Mouse (Mus musculus): ENCODE results near the gene Nme1. TPM values are rescaled to one million over a fixed set of nuclear protein-coding genes. Genes with fewer than 3 reads are reported as not detected.
"Not testable (repeated sequence)": the region's sequence is repeated elsewhere in the genome, so short reads cannot be mapped to it uniquely, and the experiment has no call there.

Nme1 gene
- total RNA-seq, 4 experiments from 2014 or later = 87.0 to 108 (median 92.1) TPM

DNA sequence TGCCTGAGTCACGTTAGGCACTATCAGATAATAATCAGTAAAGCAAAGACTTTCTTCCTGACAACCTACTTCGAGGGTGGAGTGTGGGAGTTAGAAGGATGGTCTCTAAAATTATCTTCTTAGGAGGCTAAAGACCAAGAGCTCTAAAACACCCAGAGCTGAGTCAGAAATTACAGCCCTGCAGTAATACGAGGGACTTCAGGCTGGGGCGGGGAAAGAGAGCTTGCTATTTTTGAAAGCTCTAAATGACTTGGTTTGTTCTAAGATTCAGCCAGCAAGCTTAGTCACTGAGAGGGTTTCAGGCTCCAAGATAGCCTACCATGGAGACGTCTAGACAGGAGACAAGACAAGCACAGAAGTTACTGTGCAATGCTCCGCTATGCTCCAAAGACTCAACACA is 2.9 kb downstream of the Nme1 start:
- no peak for DNase-seq (ENCODE audit: low spot score in 2 of 2)

- no peak for DNase-seq (ENCODE audit: low spot score in 2 of 2)
Observed at GRCm38 (mm10) chr11:93963013-93963412, 5.3 kb downstream of the Nme1 start.

DNA sequence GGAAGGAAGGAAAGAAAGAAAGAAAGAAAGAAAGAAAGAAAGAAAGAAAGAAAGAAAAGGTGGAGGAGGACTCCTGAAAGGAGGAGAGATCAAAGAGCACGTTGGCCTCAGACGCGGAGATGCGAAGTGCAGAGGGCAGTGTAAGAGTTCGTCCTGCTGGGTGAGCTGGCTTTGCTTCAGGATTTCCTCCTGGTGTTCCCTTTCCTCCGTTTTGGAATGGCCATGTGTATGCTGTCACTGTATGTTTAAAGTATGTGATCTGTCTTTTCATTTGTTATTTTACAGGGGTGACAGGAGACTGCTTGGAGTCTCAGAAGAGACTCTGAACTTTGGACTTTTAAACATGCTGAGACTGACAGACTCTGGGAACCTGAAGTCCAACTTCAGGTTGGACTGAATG is 6.8 kb downstream of the Nme1 start:
- DNase-seq (ENCODE audit: low spot score in 2 of 2) = no peak

DNA sequence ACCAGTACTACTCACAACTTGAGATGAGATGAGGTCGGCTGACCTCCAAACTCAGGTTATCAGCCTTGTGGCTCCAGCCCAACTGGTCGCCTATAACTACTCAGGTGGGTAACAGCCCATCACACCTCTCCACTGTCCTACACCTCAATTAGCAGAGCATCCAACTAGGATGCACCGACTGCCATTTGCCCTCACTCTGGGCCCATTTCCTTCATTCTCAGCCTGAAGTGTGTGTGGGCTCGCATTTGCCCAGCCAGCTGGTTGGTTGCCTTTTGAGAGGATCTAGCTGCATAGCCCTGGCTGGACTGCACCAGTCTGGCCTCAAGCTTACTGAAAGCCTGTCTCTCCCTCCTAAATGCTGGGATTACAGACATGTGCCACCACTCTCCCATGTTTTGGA is 10.6 kb downstream of the Nme1 start:
- DNase-seq (ENCODE audit: low spot score in 2 of 2) = no peak

- DNase-seq (ENCODE audit: low spot score in 2 of 2) = no peak
Observed at GRCm38 (mm10) chr11:93957031-93957555, 11.2 kb downstream of the Nme1 start.

DNA sequence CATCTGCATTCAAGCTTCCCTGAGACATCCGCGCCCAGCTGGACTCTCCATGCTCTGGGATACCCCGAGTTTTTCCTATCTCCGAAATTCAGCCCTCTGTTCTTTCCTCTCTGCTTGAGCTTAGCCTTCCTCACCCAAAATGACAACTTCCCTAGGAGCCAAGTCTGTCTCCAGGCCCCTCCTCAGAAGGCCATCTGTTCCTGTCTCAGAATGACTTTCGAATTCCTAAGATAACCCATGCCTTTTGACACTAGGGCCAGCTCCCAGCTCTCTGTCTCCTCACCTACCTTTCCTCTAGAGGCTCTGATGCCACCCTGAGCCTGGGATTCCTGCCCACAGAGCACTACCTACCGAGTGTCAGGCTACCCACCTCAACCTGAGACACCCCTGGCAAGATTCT is 12.2 kb downstream of the Nme1 start, which contains the start of gene Nme2:
Gene Nme2 (minus strand): TSS at position 101 of the 400 bp plus-strand sequence.
- no peak for DNase-seq (ENCODE audit: low spot score in 2 of 2)

GRCm38 (mm10) chr11:93955256-93956150 is 12.8 kb downstream of the Nme1 start:
- DNase-seq (ENCODE audit: low spot score in 2 of 2) = peak; percentile 78 to 81

DNA sequence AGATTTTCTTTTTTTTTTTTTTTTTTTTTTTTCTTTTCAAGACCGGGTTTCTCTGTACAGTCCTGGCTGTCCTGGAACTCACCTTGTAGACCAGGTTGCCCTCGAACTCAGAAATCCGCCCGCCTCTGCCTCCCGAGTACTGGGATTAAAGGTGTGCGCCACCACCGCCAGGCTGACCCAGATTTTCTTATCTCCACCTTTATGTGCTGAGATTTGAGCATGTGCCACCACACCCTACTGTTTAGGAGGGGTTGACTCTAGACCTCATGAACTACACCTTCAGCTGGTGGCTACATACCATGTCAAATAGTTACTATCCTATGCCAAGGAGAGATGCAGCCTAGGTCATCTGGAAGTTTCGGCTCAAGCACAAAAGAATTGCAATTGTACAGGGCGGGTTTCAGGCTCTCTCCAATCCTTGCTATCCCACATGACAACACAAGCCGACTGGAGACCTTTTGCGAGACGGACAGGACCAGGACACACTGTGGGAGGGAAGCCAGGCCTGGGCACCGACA is 13.5 kb downstream of the Nme1 start:
- DNase-seq (ENCODE audit: low spot score in 2 of 2) = no peak

- DNase-seq (ENCODE audit: low spot score in 2 of 2) = no peak
Observed at GRCm38 (mm10) chr11:93952376-93952775, 15.9 kb downstream of the Nme1 start.

DNA sequence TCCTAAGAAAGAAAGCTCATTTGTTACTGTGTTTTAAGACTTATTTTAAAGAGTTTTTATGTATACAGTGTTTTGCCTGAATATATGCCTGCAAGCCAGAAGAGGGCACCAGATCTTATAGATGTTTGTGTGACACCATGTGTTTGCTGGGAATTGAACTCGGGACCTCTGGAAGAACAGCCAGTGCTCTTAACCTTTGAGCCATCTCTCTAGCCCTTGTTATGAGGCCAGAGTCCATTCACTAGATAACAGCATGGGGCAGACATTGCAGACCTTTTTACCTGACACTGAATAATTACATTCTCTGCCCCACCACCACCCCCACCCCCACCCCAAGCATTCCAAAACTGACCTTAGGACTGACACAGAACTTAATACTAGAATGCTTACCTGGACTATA is 18.3 kb downstream of the Nme1 start:
- no peak for DNase-seq (ENCODE audit: low spot score in 2 of 2)

DNA sequence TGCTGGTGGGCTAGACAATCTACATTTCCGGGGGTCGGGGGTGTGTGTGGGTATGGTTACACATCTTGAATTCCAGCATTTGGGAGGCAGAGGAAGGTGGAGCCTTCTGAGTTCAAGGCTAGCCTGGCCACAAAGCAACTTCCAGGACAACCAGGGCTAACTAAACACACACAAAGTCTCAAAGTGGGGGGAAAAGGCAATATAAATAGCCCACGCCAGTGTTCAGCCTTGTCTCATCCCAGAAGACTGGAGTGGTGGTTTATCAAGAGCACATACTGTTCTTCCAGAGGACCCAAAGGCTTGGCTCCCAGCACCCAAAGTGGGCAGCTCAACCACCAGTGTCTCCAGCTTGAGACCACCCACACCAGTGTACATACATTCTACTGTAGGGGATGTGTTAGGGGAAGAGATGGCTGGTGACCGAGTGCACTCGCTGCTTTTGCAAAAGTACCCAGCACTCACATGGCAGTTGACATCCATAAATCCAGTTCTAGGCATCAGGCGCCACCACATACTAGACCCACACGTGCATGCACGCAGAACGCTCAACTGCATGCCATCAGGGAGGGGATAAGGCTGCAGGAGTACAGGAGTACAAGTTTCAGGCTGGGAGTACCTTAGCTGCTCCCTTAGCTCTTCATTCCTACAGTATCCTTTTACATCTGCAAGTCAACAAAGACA is 19.3 kb downstream of the Nme1 start:
- DNase-seq (ENCODE audit: low spot score in 2 of 2) = no peak

DNA sequence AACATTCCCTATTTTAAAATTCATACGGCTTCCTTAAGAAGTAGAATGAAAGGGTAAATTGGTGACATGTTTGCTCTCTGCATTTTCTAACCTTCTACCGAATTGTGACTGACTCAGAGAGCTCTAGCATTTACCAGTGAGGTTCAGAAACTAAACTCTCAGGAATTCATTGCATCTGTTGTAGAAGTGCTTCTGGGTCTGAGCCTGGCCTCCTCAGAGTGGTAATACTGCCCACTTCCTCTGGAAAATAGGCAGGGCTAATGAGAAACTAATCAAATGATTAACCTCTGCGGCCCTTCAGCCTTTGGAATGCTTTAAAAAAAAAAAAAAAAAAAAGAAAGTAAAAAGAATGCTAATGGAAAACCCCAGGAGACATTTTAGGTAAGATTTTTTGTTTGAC is 23.3 kb downstream of the Nme1 start:
- DNase-seq (ENCODE audit: low spot score in 2 of 2) = no peak

DNA sequence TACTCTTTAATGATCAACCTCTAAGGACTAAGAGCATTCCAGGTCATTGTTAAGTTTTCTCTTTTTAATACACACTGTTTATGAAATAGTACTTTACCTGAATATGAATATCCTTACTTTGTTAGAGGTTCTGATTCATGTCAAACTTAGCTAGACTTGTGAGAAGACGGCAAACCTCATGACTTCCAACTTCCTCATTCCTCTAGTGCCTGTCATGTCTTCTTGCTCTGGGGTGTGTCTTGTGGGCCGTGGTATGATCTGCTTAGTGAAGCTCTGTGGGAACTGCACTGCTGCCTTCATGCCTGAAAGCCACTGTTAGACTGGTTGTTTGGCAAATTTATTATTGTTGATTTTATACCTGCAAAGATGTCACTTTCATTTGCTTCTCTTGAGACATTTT is 27.4 kb downstream of the Nme1 start:
- DNase-seq (ENCODE audit: low spot score in 2 of 2) = no peak

DNA sequence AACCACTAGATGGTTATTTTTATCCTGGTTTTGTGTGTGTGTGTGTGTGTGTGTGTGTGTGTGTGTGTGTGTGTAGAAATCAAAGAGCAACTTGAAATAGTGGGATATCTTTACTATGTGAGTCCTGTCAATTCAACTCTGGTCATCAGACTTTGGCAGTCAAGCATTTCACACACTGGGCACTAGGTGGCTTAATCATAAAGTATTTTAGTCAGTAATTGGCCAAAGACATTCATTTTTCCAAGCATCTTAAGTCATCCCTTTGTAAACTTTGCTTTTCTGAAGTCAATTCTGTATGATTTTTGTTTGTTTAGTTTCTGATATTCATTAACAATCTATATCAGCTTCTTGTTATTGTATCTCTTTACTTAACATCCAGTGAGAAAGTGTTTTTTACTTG is 39.2 kb downstream of the Nme1 start:
- DNase-seq (ENCODE audit: low spot score in 2 of 2) = no peak

DNA sequence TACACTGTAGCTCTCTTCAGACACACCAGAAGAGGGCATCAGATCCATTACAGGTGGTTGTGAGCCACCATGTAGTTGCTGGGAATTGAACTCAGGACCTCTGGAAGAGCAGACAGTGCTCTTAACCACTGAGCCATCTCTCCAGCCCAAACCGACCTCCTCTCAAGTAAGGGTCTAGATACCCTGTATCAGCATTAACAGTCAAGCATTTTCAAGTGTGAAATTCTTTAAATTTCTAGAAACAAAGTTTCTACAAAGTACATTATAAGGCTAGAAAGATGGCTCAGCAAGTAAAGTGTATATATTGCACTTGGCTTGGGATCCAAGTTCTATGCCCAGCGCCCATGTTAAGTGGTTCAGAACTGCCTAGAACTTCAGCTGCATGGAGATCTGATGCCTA is 53.3 kb downstream of the Nme1 start:
- not testable (repeated sequence) for DNase-seq (ENCODE audit: low spot score in 2 of 2)

- DNase-seq (ENCODE audit: low spot score in 2 of 2) = no peak
Observed at GRCm38 (mm10) chr11:93911603-93912002, 56.7 kb downstream of the Nme1 start.

GRCm38 (mm10) chr11:93908829-93909228 is 59.5 kb downstream of the Nme1 start:
- DNase-seq (ENCODE audit: low spot score in 2 of 2) = no peak

GRCm38 (mm10) chr11:93907839-93908238 is 60.5 kb downstream of the Nme1 start:
- DNase-seq (ENCODE audit: low spot score in 2 of 2) = no peak
